Mouse (Mus musculus) heart, embryonic 12.5 days (tissue): ENCODE measurements around the gene Tmem169. TPM values are rescaled to one million over a fixed set of nuclear protein-coding genes. Genes with fewer than 3 reads are reported as not detected.

Experiments
- ATAC-seq: fragments of 200-750 bp; cut with Nextera tagmentation; 2 replicates; pipeline ENCODE4 v1.8.0; 2017; ENCODE audit warnings: moderate TSS enrichment, moderate library complexity; ENCODE audit not compliant: insufficient number of reproducible peaks, low FRiP score
- H3K27ac ChIP-seq: fragments of 300-500 bp; sonication (generic); 2 replicates; pipeline ENCODE4 v1.5.1; 2016; ENCODE audit warnings: mild to moderate bottlenecking, moderate library complexity; ENCODE audit not compliant: poor library complexity, severe bottlenecking
- H3K27me3 ChIP-seq: fragments of 300-500 bp; sonication (generic); replicated peaks from 2 replicates; pipeline ENCODE4 v1.6.1; 2016; ENCODE audit warnings: mild to moderate bottlenecking, moderate library complexity
- H3K36me3 ChIP-seq: fragments of 300-500 bp; sonication (generic); 2 replicates; pipeline ENCODE4 v1.6.1; 2016; ENCODE audit warnings: mild to moderate bottlenecking, moderate library complexity
- H3K4me1 ChIP-seq: fragments of 300-500 bp; sonication (generic); replicated peaks from 2 replicates; pipeline ENCODE4 v1.6.1; 2016; ENCODE audit warnings: mild to moderate bottlenecking
- H3K4me2 ChIP-seq: fragments of 300-500 bp; sonication (generic); 2 replicates; pipeline ENCODE4 v1.6.1; 2016; ENCODE audit warnings: mild to moderate bottlenecking, moderate library complexity
- H3K4me3 ChIP-seq: fragments of 300-500 bp; sonication (generic); 2 replicates; pipeline ENCODE4 v1.5.1; 2016; ENCODE audit warnings: mild to moderate bottlenecking
- H3K9ac ChIP-seq: fragments of 300-500 bp; sonication (generic); 2 replicates; pipeline ENCODE4 v1.6.1; 2016; ENCODE audit warnings: mild to moderate bottlenecking, moderate library complexity
- H3K9me3 ChIP-seq: fragments of 300-500 bp; sonication (generic); replicated peaks from 2 replicates; pipeline ENCODE4 v1.6.1; 2016; ENCODE audit warnings: mild to moderate bottlenecking, moderate library complexity
- WGBS: fragments of 180-500 bp; shearing (Covaris S2); methylation state at CpG from one replicate; pipeline ENCODE4 v1.1.7; 2016; 5-methylcytosine and 5-hydroxymethylcytosine counted together
- polyA plus RNA-seq: library from polyadenylated mRNA; unstranded; fragments of >200 nt; fragmentation: Nextera tagmentation; extraction: Ambion mirVana; gene quantifications from 2 replicates; pipeline ENCODE4 v1.2.1, GENCODE M21; 2016

The Tmem169 gene
- polyA plus RNA-seq, 1 experiment from 2014 or later, result 0.29 TPM

DNA sequence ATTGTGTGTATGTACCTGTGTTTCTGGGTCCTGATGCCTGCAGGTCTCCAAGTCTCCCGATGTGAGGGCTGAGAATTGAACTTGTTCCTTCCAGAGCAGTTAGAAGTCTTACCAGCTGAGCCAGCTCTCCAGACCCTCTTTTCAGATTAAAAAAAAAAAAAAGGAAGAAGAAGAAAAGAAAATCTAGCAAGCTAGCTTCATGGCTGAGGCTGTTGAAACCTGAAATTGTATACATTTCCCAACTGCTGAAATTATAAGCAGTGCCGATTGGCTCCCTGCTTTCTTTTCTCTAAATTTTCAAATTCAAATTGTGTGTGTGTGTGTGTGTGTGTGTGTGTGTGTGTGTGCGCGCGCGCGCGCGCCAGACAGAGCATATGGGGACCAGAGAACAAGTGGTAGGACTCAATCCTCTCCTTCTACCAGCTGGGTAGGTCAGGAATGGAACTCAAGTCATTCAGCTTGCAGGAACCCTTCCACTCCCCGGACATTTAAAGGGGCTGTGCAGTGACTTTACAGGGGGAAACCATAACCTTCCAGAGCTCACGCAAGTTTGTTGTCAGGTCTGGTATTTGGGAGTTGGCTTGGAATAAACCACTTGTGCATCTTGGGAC lies 30.2 kb upstream of the Tmem169 start:
- no peaks in the 10 kb centered on the region for H3K36me3 ChIP-seq
- ATAC-seq, result no peak
- H3K27me3 ChIP-seq, result no peaks in the 10 kb centered on the region
- peak overlapping the region; percentile 92; the same call in 1 of the 2 replicates for H3K27ac ChIP-seq
- peak overlapping the region; percentile 76 for H3K4me2 ChIP-seq
- H3K4me3 ChIP-seq, result peak overlapping the region; percentile 50
- H3K9ac ChIP-seq, result peak overlapping the region; percentile 77
- WGBS, result 35% methylated on average over 11 of the region's 11 CpGs
- peaks cover 17% of the 10 kb centered on the region for H3K4me1 ChIP-seq
- no peaks in the 10 kb centered on the region for H3K9me3 ChIP-seq

DNA sequence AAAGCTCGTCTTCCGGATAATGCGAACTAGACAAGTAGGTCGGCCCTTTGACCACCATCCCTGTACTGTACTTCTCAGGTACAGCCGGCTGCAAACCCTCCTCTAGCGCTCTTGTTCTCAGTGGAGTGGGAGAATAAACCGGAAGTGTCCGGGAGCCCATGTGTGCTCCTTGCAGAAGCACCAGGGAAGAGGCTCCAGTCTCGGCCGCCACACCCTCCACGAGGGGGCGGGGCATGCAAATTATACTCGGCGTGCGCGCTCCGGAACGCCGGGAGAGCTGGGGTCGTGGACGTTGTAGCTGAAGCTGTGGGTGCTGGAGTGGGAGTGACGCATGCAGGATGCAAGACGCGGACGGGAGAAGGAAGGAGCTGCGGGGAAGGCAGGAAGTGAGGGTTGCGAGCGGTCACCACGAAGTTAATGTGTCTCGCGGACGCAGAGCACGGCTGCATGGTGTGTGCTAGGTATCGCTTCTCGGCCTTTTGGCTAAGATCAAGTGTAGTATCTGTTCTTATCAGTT lies 29.6 kb upstream of the Tmem169 start:
- H3K36me3 ChIP-seq, result no peaks in the 10 kb centered on the region
- peak overlapping the region; percentile 92 for H3K27ac ChIP-seq
- H3K4me1 ChIP-seq, result peaks cover 17% of the 10 kb centered on the region
- H3K9ac ChIP-seq, result peak overlapping the region; percentile 77
- H3K4me2 ChIP-seq, result peak overlapping the region; percentile 76
- H3K27me3 ChIP-seq, result no peaks in the 10 kb centered on the region
- no peaks in the 10 kb centered on the region for H3K9me3 ChIP-seq
- peak overlapping the region; percentile 50 for H3K4me3 ChIP-seq
- WGBS, result under 1% methylated on average over 35 of the region's 35 CpGs
- peak; percentile 89 for ATAC-seq

- peak overlapping the region; percentile 50 for H3K4me3 ChIP-seq
- H3K9me3 ChIP-seq, result no peaks in the 10 kb centered on the region
- H3K27ac ChIP-seq, result peak overlapping the region; percentile 92
- peak overlapping the region; percentile 43; the same call in 1 of the 2 replicates for H3K9ac ChIP-seq
- H3K4me2 ChIP-seq, result peak overlapping the region; percentile 76
- 6% methylated on average over 15 of the region's 15 CpGs for WGBS
- peak; percentile 78 for ATAC-seq
- peaks cover 17% of the 10 kb centered on the region for H3K4me1 ChIP-seq
- no peaks in the 10 kb centered on the region for H3K36me3 ChIP-seq
- H3K27me3 ChIP-seq, result no peaks in the 10 kb centered on the region
Measured at GRCm38 (mm10) chr1:72255062-72255853, 28.9 kb upstream of the Tmem169 start.

DNA sequence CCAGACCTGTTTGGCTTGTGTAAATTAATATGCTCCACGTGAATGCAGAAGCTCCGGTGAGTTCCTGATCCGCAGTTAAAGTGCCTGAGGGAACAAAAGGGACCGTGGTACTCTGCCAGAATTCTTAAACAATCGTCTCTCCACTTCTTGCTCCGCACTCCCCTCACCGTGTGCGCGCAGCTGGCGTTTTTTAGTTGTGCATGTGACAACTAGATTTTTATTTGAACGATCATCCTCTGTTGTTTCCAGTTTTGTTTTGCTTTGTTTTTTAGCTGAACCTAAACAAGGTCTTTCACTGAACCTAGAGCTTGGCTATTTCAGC lies 28.4 kb upstream of the Tmem169 start:
- Histone ChIP-seq H3K4me3 (peak overlapping the region; percentile 50; the same call in 1 of the 2 replicates), H3K4me1 (peaks cover 17% of the 10 kb centered on the region), H3K9ac (peak overlapping the region; percentile 43; the same call in 1 of the 2 replicates), H3K27ac (peak overlapping the region; percentile 92), H3K4me2 (peak overlapping the region; percentile 76), H3K9me3 (no peaks in the 10 kb centered on the region), H3K27me3 (no peaks in the 10 kb centered on the region), H3K36me3 (no peaks in the 10 kb centered on the region)
- no peak for ATAC-seq
- 44% methylated on average over 11 of the region's 11 CpGs for WGBS

DNA sequence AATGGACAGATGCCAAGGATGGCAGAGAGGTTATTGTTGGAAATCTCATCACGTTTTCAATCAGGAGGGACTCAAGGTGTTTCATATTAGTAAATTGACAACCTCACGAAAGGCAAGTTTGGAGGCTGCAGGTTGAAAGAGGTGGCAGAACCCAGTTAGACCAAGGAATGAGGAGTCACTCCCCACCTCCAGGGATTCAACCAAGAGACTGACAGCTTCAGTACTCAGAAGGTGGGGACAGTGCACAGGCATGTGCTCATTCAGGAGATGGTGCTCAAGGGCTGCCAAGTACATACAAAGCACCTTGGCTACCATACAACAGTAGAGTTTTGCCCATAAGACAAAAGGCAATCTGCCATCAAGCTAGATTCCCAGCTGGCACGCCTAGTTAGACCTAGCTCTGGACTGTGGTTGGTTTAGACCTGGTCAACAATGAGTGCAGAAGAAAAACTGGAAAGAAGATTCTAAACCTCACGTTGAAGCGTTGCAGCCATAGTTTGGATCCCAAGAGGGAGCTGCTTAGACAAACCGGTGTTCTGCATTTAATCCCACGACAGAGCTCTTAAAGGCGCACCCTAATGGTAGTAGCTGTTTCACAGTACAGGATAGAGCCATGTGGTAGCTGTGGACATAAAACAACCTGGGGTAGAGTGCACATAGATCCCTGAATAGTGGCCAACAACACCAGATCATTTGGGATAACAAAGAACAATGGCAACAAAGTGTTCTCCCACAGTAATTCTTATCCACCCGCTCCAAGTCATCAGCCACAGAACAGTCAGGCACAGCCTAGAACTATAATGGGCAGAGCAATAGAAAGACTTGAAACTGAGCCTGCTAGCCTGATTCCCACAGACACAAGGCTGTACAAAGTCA lies 27.6 kb upstream of the Tmem169 start:
- Histone ChIP-seq H3K9ac (no peak overlapping the region), H3K36me3 (0 out of 2 replicates have a peak, but pooled peaks cover 5% of the 10 kb centered on the region), H3K4me2 (peak overlapping the region; percentile 76; the same call in 1 of the 2 replicates), H3K4me1 (peaks cover 14% of the 10 kb centered on the region), H3K4me3 (no peak overlapping the region), H3K27me3 (no peaks in the 10 kb centered on the region), H3K9me3 (no peaks in the 10 kb centered on the region), H3K27ac (no peak overlapping the region)
- no peak for ATAC-seq
- WGBS, result 74% methylated on average over 9 of the region's 9 CpGs

- Histone ChIP-seq H3K4me2 (no peak overlapping the region), H3K27me3 (no peaks in the 10 kb centered on the region), H3K9ac (no peak overlapping the region), H3K9me3 (no peaks in the 10 kb centered on the region), H3K4me1 (no peaks in the 10 kb centered on the region; the same call in 1 of the 2 replicates), H3K36me3 (peaks cover 21% of the 10 kb centered on the region), H3K4me3 (no peak overlapping the region), H3K27ac (no peak overlapping the region)
- no peak for ATAC-seq
- 87% methylated on average over 3 of the region's 3 CpGs for WGBS
Measured at GRCm38 (mm10) chr1:72263099-72263498, 21.1 kb upstream of the Tmem169 start.

GRCm38 (mm10) chr1:72278085-72278484 lies 6.1 kb upstream of the Tmem169 start:
- WGBS, result 92% methylated on average over 3 of the region's 3 CpGs

DNA sequence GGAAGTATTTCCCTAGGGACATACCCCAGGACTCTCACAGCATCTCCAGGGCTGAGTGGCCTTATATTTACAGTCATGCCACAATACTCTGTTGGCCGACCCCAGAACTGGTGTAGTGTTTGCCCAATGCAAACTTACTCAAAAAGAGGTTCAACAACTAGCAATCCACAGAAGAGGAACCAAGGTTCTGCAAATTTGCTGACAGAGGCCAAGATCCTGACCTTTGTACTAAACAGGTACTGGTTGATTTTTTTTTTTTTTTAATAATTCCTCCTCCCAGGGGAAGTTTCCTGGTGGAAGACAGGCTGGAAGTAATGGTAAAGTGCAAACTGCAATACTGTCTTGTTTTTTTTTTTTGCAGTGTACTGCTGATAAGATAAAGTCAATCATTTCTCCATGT lies 1.6 kb upstream of the Tmem169 start:
- Histone ChIP-seq H3K27ac (no peak overlapping the region), H3K4me3 (no peak overlapping the region), H3K9me3 (no peaks in the 10 kb centered on the region), H3K4me1 (0 out of 2 replicates have a peak, but pooled peaks cover 3% of the 10 kb centered on the region), H3K9ac (no peak overlapping the region), H3K4me2 (no peak overlapping the region), H3K36me3 (no peaks in the 10 kb centered on the region), H3K27me3 (peaks cover 4% of the 10 kb centered on the region; the same call in 1 of the 2 replicates)
- ATAC-seq, result no peak
- 64% methylated on average over 1 of the region's 1 CpGs for WGBS

More at GRCm38 (mm10) chr1:72278085-72278484, 6.1 kb upstream of the Tmem169 start:
- Histone ChIP-seq H3K4me1 (no peaks in the 10 kb centered on the region), H3K27ac (no peak overlapping the region), H3K9me3 (peaks cover 5% of the 10 kb centered on the region), H3K27me3 (no peaks in the 10 kb centered on the region), H3K4me3 (no peak overlapping the region), H3K4me2 (no peak overlapping the region), H3K36me3 (peaks cover 23% of the 10 kb centered on the region), H3K9ac (no peak overlapping the region)
- no peak for ATAC-seq

DNA sequence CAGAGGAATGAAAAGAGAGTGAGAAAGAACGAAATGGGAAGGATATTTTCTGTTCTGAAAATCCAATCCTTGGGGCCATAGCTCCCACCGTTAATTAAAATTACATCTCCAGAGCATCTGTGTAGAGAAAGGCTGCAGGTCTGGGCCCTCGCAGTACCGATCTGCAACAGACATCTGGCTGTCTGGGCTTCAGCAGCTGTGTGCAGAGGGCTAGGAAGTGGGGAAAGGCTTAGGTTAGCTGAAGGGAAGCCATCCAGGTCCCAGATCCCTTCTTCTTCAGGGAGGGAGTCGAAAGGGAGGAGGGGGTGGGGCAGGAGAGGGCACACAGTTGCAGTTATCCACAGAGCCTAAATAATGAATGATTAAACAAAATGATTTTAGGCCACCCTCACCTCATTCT lies 370 bp downstream of the Tmem169 start:
- peak overlapping the region; percentile 68 for H3K4me3 ChIP-seq
- H3K36me3 ChIP-seq, result no peaks in the 10 kb centered on the region
- H3K4me1 ChIP-seq, result 0 out of 2 replicates have a peak, but pooled peaks cover 3% of the 10 kb centered on the region
- no peaks in the 10 kb centered on the region for H3K9me3 ChIP-seq
- H3K27me3 ChIP-seq, result peaks cover 4% of the 10 kb centered on the region; the same call in 1 of the 2 replicates
- no peak overlapping the region for H3K27ac ChIP-seq
- H3K9ac ChIP-seq, result no peak overlapping the region
- H3K4me2 ChIP-seq, result peak overlapping the region; percentile 92
- no peak for ATAC-seq
- 6% methylated on average over 5 of the region's 5 CpGs for WGBS

DNA sequence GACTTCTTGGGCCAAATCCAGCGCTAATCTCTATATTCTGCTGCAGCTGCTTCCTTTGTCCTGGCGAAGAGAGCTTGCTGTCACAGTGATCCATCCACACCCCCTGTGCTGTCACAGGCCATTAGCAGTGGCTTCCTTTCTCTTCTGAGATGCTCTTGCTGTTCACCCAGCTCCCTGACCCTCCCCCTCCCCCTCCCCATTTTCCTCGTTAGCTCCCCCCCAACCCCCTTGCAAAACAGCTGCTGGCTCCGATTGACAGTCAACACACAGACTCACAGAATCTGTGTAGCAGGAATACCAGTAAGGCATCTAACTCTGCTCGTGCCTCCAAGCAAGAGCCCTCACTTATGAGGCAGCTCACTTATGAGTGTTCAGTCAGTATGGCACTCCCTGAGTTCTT lies 2.7 kb downstream of the Tmem169 start:
- peaks cover 4% of the 10 kb centered on the region; the same call in 1 of the 2 replicates for H3K27me3 ChIP-seq
- ATAC-seq, result no peak

More for the DNA sequence above, 2.7 kb downstream of the Tmem169 start:
- Histone ChIP-seq H3K4me1 (0 out of 2 replicates have a peak, but pooled peaks cover 3% of the 10 kb centered on the region), H3K27ac (no peak overlapping the region), H3K36me3 (no peaks in the 10 kb centered on the region), H3K4me3 (no peak overlapping the region), H3K9ac (no peak overlapping the region), H3K9me3 (no peaks in the 10 kb centered on the region), H3K4me2 (no peak overlapping the region)
- WGBS, result 30% methylated on average over 5 of the region's 5 CpGs
